Mouse (Mus musculus) layer of hippocampus, adult 9-11 months (tissue): ENCODE measurements around the gene Rnf123.

ENCODE experiments used
- DNase-seq: peaks from one replicate; pipeline ENCODE4 v3.0.0; 2022

Gene Rnf123

GRCm38 (mm10) chr9:108058291-108058690, 24.9 kb downstream of the Rnf123 start:
- DNase-seq: no peak

- DNase-seq: no peak
Measured at GRCm38 (mm10) chr9:108057262-108057562, 25.9 kb downstream of the Rnf123 start.

- DNase-seq: no peak
Measured at GRCm38 (mm10) chr9:108056361-108057261, 26.5 kb downstream of the Rnf123 start.

- DNase-seq: no peak
Measured at GRCm38 (mm10) chr9:108055661-108056237, 27.4 kb downstream of the Rnf123 start.

GRCm38 (mm10) chr9:108055061-108055460, 28.1 kb downstream of the Rnf123 start:
- DNase-seq: no peak

- DNase-seq: no peak
Measured at GRCm38 (mm10) chr9:108054331-108055040, 28.7 kb downstream of the Rnf123 start.

GRCm38 (mm10) chr9:108053665-108054225, 29.4 kb downstream of the Rnf123 start:
- DNase-seq: no peak

- DNase-seq: peak; percentile 96
Measured at GRCm38 (mm10) chr9:108052885-108053664, 30.1 kb downstream of the Rnf123 start, which contains the start of gene Amigo3. Gene Amigo3 (plus strand): TSS chr9:108053159.

- DNase-seq: no peak
Measured at GRCm38 (mm10) chr9:108052411-108052810, 30.7 kb downstream of the Rnf123 start.

- no peak for DNase-seq
Measured at GRCm38 (mm10) chr9:108051931-108052220, 31.3 kb downstream of the Rnf123 start.

GRCm38 (mm10) chr9:108051184-108051930, 31.8 kb downstream of the Rnf123 start:
- DNase-seq: no peak

- DNase-seq: no peak
Measured at GRCm38 (mm10) chr9:108049561-108050251, 33.4 kb downstream of the Rnf123 start.

GRCm38 (mm10) chr9:108049016-108049455, 34.1 kb downstream of the Rnf123 start, which contains the start of gene Gmppb:
Gene Gmppb (plus strand): TSS chr9:108049242.
- peak; percentile 98 for DNase-seq

- no peak for DNase-seq
Measured at GRCm38 (mm10) chr9:108048566-108048955, 34.6 kb downstream of the Rnf123 start.

GRCm38 (mm10) chr9:108047601-108048565, 35.3 kb downstream of the Rnf123 start:
- no peak for DNase-seq

- DNase-seq: no peak
Measured at GRCm38 (mm10) chr9:108046582-108046981, 36.6 kb downstream of the Rnf123 start.

GRCm38 (mm10) chr9:108044751-108045492, 38.2 kb downstream of the Rnf123 start:
- DNase-seq: no peak

- DNase-seq: no peak
Measured at GRCm38 (mm10) chr9:108035331-108036156, 47.6 kb downstream of the Rnf123 start.
